Mouse (Mus musculus) cerebellum, adult 8-10 months (tissue): ENCODE results near the gene Ltbr.
"Not testable (repeated sequence)": the region's sequence is repeated elsewhere in the genome, so short reads cannot be mapped to it uniquely, and the experiment has no call there.

Experiments
- DNase-seq: peaks from one replicate; pipeline ENCODE4 v3.0.0; 2022

The Ltbr gene

GRCm38 (mm10) chr6:125266600-125266999 is 47.1 kb downstream of the Ltbr start:
- DNase-seq, result not testable (repeated sequence)

- DNase-seq, result no peak
These were observed 47.6 kb downstream of the Ltbr start for GRCm38 (mm10) chr6:125266091-125266490.

- no peak for DNase-seq
These were observed 48.4 kb downstream of the Ltbr start for GRCm38 (mm10) chr6:125265239-125265638.

GRCm38 (mm10) chr6:125264219-125264618 is 49.5 kb downstream of the Ltbr start:
- DNase-seq, result no peak

GRCm38 (mm10) chr6:125260006-125260555 is 53.6 kb downstream of the Ltbr start:
- DNase-seq, result no peak
